ENCODE assay signal across 7 mouse cellular contexts in genomic region chr19:45648469-45648868, GRCm38 (mm10). TPM values are rescaled to one million over a fixed set of nuclear protein-coding genes. Genes with fewer than 3 reads are reported as not detected.
ATAC-seq lines count a peak whose summit lies in the region.
"Not testable (repeated sequence)": the region's sequence is repeated elsewhere in the genome, so short reads cannot be mapped to it uniquely, and the experiment has no call there.

No protein-coding gene starts in this region.

- H3K9ac ChIP-seq in embryonic facial prominence, embryonic 12.5 days; heart, embryonic 12.5 days; hindbrain, embryonic 15.5 days; intestine, embryonic 15.5 days; limb, embryonic 12.5 days (replicated peaks); liver, embryonic 12.5 days; midbrain, embryonic 13.5 days (replicated peaks): not testable (repeated sequence)

- not testable (repeated sequence) for H3K9me3 ChIP-seq in embryonic facial prominence, embryonic 12.5 days; heart, embryonic 12.5 days (replicated peaks); hindbrain, embryonic 15.5 days; intestine, embryonic 15.5 days; limb, embryonic 12.5 days; liver, embryonic 12.5 days (replicated peaks); midbrain, embryonic 13.5 days

- H3K27ac ChIP-seq in embryonic facial prominence, embryonic 12.5 days; heart, embryonic 12.5 days (ENCODE audit: poor library complexity, severe bottlenecking); hindbrain, embryonic 15.5 days (replicated peaks); intestine, embryonic 15.5 days; limb, embryonic 12.5 days; liver, embryonic 12.5 days; midbrain, embryonic 13.5 days: not testable (repeated sequence)

- H3K27me3 ChIP-seq in embryonic facial prominence, embryonic 12.5 days; heart, embryonic 12.5 days (replicated peaks); hindbrain, embryonic 15.5 days; intestine, embryonic 15.5 days (replicated peaks); limb, embryonic 12.5 days; liver, embryonic 12.5 days (replicated peaks); midbrain, embryonic 13.5 days: not testable (repeated sequence)

- H3K4me2 ChIP-seq in embryonic facial prominence, embryonic 12.5 days (replicated peaks); heart, embryonic 12.5 days; hindbrain, embryonic 15.5 days; intestine, embryonic 15.5 days (replicated peaks); limb, embryonic 12.5 days; liver, embryonic 12.5 days; midbrain, embryonic 13.5 days (replicated peaks): not testable (repeated sequence)

- H3K4me1 ChIP-seq in embryonic facial prominence, embryonic 12.5 days: peaks cover 26% of the 10 kb centered on the region
- H3K4me1 ChIP-seq in heart, embryonic 12.5 days (replicated peaks): peaks cover 36% of the 10 kb centered on the region
- not testable (repeated sequence) for H3K4me1 ChIP-seq in hindbrain, embryonic 15.5 days (replicated peaks); intestine, embryonic 15.5 days (replicated peaks); midbrain, embryonic 13.5 days (replicated peaks)
- H3K4me1 ChIP-seq in limb, embryonic 12.5 days (replicated peaks): peaks cover 36% of the 10 kb centered on the region
- H3K4me1 ChIP-seq in liver, embryonic 12.5 days: peaks cover 24% of the 10 kb centered on the region

- H3K4me3 ChIP-seq in embryonic facial prominence, embryonic 12.5 days; heart, embryonic 12.5 days; hindbrain, embryonic 15.5 days; intestine, embryonic 15.5 days (replicated peaks); limb, embryonic 12.5 days (replicated peaks); liver, embryonic 12.5 days; midbrain, embryonic 13.5 days (replicated peaks): not testable (repeated sequence)

- H3K36me3 ChIP-seq in embryonic facial prominence, embryonic 12.5 days; heart, embryonic 12.5 days; hindbrain, embryonic 15.5 days; intestine, embryonic 15.5 days; limb, embryonic 12.5 days; liver, embryonic 12.5 days; midbrain, embryonic 13.5 days: not testable (repeated sequence)

- ATAC-seq in embryonic facial prominence, embryonic 12.5 days (ENCODE audit: insufficient number of reproducible peaks, insufficient read depth, low FRiP score, low TSS enrichment): peak; percentile 76; the same call in 1 of the 2 replicates
- peak; percentile 77 for ATAC-seq in heart, embryonic 12.5 days (ENCODE audit: insufficient number of reproducible peaks, low FRiP score)
- ATAC-seq in hindbrain, embryonic 15.5 days (ENCODE audit: low FRiP score, low read depth): peak; percentile 75; the same call in 1 of the 2 replicates
- ATAC-seq in intestine, embryonic 15.5 days: 0 out of 2 replicates have a peak, but pooled peaks have one; percentile 72
- ATAC-seq in limb, embryonic 12.5 days (ENCODE audit: insufficient number of reproducible peaks, insufficient read depth, low FRiP score, low TSS enrichment, low read depth): peak; percentile 80; the same call in 1 of the 2 replicates
- ATAC-seq in liver, embryonic 12.5 days: peak; percentile 65; the same call in 1 of the 2 replicates
- ATAC-seq in midbrain, embryonic 13.5 days: peak; percentile 70; the same call in 1 of the 2 replicates

- WGBS in embryonic facial prominence, embryonic 12.5 days: 93% methylated on average over 6 of the region's 6 CpGs
- 90% methylated on average over 6 of the region's 6 CpGs for WGBS in heart, embryonic 12.5 days
- WGBS in hindbrain, embryonic 15.5 days: 94% methylated on average over 6 of the region's 6 CpGs
- 91% methylated on average over 6 of the region's 6 CpGs for WGBS in intestine, embryonic 15.5 days
- WGBS in limb, embryonic 12.5 days: 89% methylated on average over 6 of the region's 6 CpGs
- WGBS in liver, embryonic 12.5 days (ENCODE audit: insufficient replicate concordance): 84% methylated on average over 6 of the region's 6 CpGs
- 96% methylated on average over 6 of the region's 6 CpGs for whole genome bisulfite sequencing in midbrain, embryonic 13.5 days

RNA-seq across cellular contexts. Expression of gene Fbxw4, which starts 11.6 kb away (rescaled TPM):
- polyA plus RNA-seq in embryonic facial prominence, embryonic 12.5 days (2016; fragmentation: Nextera tagmentation; extraction: Ambion mirVana): 6.8 and 7.9 TPM in 2 replicates
- polyA plus RNA-seq in heart, embryonic 12.5 days (2016; fragmentation: Nextera tagmentation; extraction: Ambion mirVana): 4.3 and 4.8 TPM in 2 replicates
- 5.8 and 9.2 TPM in 2 replicates for polyA plus RNA-seq in hindbrain, embryonic 15.5 days (2015; fragmentation: Nextera tagmentation; extraction: Ambion mirVana)
- 1.9 and 3.6 TPM in 2 replicates for polyA plus RNA-seq in intestine, embryonic 15.5 days (2015; fragmentation: Nextera tagmentation; extraction: Ambion mirVana)
- polyA plus RNA-seq in limb, embryonic 12.5 days (2016; fragmentation: Nextera tagmentation; extraction: Ambion mirVana): 6.8 and 7.2 TPM in 2 replicates
- 4.3 and 4.6 TPM in 2 replicates for polyA plus RNA-seq in liver, embryonic 12.5 days (2016; fragmentation: Nextera tagmentation; extraction: Ambion mirVana)
- polyA plus RNA-seq in midbrain, embryonic 13.5 days (2015; fragmentation: Nextera tagmentation; extraction: Ambion mirVana): 3.8 and 5.5 TPM in 2 replicates
